Mouse (Mus musculus) 416B (cell line): ENCODE results near the gene Atp6v0e2.

Source experiments
- DNase-seq: peaks from one replicate; pipeline ENCODE4 v3.0.0; 2011; ENCODE audit warnings: low read depth

Gene Atp6v0e2

GRCm38 (mm10) chr6:48573981-48574380, 36.6 kb downstream of the Atp6v0e2 start:
- DNase-seq, result no peak

DNA sequence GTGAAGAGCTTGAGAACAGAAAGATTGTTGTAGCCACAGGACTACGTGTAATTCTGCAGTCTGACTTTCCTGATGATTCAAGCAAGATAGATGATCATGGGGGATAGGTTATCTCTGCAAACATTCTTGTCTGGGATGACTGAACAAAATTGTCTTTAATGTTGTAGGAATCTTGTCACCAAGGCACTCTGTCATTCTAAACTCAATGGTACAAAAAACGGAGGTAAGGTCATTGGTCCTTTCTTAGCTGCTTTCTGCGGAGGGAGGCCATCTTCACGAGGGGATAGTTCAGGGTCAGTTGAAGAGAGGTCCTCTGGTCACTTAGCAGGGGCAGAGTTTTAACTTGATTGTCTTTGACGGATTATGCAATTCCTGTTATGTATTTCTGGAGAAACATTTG, 41.3 kb downstream of the Atp6v0e2 start:
- no peak for DNase-seq

DNA sequence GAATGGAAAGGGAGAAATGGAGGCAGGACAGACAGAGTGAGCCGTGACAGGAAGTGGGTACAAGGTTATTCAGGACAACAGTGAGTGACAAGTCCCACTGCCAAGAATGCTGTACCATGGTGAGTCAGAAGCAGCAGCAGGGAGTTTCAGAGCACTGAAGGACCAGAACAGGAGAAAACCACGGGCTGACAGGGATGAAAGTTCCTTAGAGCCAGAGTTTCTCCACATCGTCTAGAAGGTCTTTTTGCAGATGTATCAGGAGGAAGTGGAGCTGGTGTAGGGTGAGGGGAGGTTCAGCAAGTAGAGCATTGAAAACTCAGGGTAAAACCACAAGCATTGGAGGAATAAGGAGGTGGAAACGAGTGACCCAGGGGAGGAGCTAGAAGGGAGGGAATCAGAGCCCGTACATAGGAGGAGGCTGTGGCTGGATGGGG, 41.8 kb downstream of the Atp6v0e2 start:
- DNase-seq, result peak; percentile 57

- DNase-seq, result no peak
These were observed 43.8 kb downstream of the Atp6v0e2 start for GRCm38 (mm10) chr6:48581257-48581656.

GRCm38 (mm10) chr6:48582037-48582436, 44.6 kb downstream of the Atp6v0e2 start:
- peak; percentile 88 for DNase-seq

- DNase-seq, result peak; percentile 70
These were observed 51.9 kb downstream of the Atp6v0e2 start, which contains the start of gene Gm45021 for GRCm38 (mm10) chr6:48589194-48589750. Gene Gm45021, plus strand, starts transcription at chr6:48589610.
